Mouse (Mus musculus): ENCODE data around the gene Rcl1. TPM values are rescaled to one million over a fixed set of nuclear protein-coding genes. Genes with fewer than 3 reads are reported as not detected.

Rcl1 gene
- polyA plus RNA-seq, 1 experiment from 2014 or later = 44.8 TPM

- 76% methylated on average over 4 of the region's 4 CpGs for WGBS
- no peaks in the 10 kb centered on the region for H3K36me3 ChIP-seq (ENCODE audit: control insufficient read depth, insufficient read depth, low read length)
- DNase-seq (ENCODE audit: low spot score) (no peak), ATAC-seq (ENCODE audit: low read depth) (no peak)
- H3K9me3 ChIP-seq (ENCODE audit: control insufficient read depth, low read length) = no peaks in the 10 kb centered on the region
- H3K27me3 ChIP-seq (replicated peaks; ENCODE audit: control insufficient read depth, insufficient read depth, low read length) = no peaks in the 10 kb centered on the region
- H3K4me1 ChIP-seq (ENCODE audit: control insufficient read depth, insufficient read depth, low read length) = peaks cover 12% of the 10 kb centered on the region
- H3K4me3 ChIP-seq (ENCODE audit: low read depth, low read length) = no peak overlapping the region
- no peak overlapping the region for H3K9ac ChIP-seq (ENCODE audit: low read depth, low read length)
- H3K4me2 ChIP-seq (ENCODE audit: low read depth, low read length) = no peak overlapping the region
- no peak overlapping the region for H3K27ac ChIP-seq (replicated peaks; ENCODE audit: low read depth, low read length)
Measured at GRCm38 (mm10) chr19:29099596-29099995, 1.6 kb upstream of the Rcl1 start.

GRCm38 (mm10) chr19:29100261-29100660, 914 bp upstream of the Rcl1 start:
- H3K36me3 ChIP-seq (ENCODE audit: control insufficient read depth, insufficient read depth, low read length) = no peaks in the 10 kb centered on the region
- peak overlapping the region; percentile 78 for H3K9ac ChIP-seq (ENCODE audit: low read depth, low read length)
- peak overlapping the region; percentile 79; the same call in 1 of the 2 replicates for H3K27ac ChIP-seq (replicated peaks; ENCODE audit: low read depth, low read length)
- ATAC-seq (ENCODE audit: low read depth) (no peak), DNase-seq (ENCODE audit: low spot score) (no peak)
- H3K4me3 ChIP-seq (ENCODE audit: low read depth, low read length) = peak overlapping the region; percentile 97
- WGBS = 22% methylated on average over 8 of the region's 8 CpGs
- H3K27me3 ChIP-seq (replicated peaks; ENCODE audit: control insufficient read depth, insufficient read depth, low read length) = no peaks in the 10 kb centered on the region
- H3K4me1 ChIP-seq (ENCODE audit: control insufficient read depth, insufficient read depth, low read length) = peaks cover 12% of the 10 kb centered on the region
- no peaks in the 10 kb centered on the region for H3K9me3 ChIP-seq (ENCODE audit: control insufficient read depth, low read length)
- H3K4me2 ChIP-seq (ENCODE audit: low read depth, low read length) = peak overlapping the region; percentile 85

- under 1% methylated on average over 25 of the region's 27 CpGs for WGBS
- peak; percentile 3; the same call in 1 of the 2 replicates for ATAC-seq (ENCODE audit: low read depth)
- H3K9ac ChIP-seq (ENCODE audit: low read depth, low read length) = peak overlapping the region; percentile 78
- no peak overlapping the region; the same call in 1 of the 2 replicates for H3K27ac ChIP-seq (replicated peaks; ENCODE audit: low read depth, low read length)
- peak; percentile 34 for DNase-seq (ENCODE audit: low spot score)
- H3K36me3 ChIP-seq (ENCODE audit: control insufficient read depth, insufficient read depth, low read length) = no peaks in the 10 kb centered on the region
- peaks cover 12% of the 10 kb centered on the region for H3K4me1 ChIP-seq (ENCODE audit: control insufficient read depth, insufficient read depth, low read length)
- H3K4me3 ChIP-seq (ENCODE audit: low read depth, low read length) = peak overlapping the region; percentile 97
- H3K27me3 ChIP-seq (replicated peaks; ENCODE audit: control insufficient read depth, insufficient read depth, low read length) = no peaks in the 10 kb centered on the region
- no peaks in the 10 kb centered on the region for H3K9me3 ChIP-seq (ENCODE audit: control insufficient read depth, low read length)
- H3K4me2 ChIP-seq (ENCODE audit: low read depth, low read length) = peak overlapping the region; percentile 85
Measured at GRCm38 (mm10) chr19:29101591-29101990, 416 bp downstream of the Rcl1 start.

GRCm38 (mm10) chr19:29102098-29102497, 923 bp downstream of the Rcl1 start:
- Histone ChIP-seq H3K36me3 (ENCODE audit: control insufficient read depth, insufficient read depth, low read length) (no peaks in the 10 kb centered on the region), H3K27ac (replicated peaks; ENCODE audit: low read depth, low read length) (no peak overlapping the region), H3K27me3 (replicated peaks; ENCODE audit: control insufficient read depth, insufficient read depth, low read length) (no peaks in the 10 kb centered on the region), H3K4me3 (ENCODE audit: low read depth, low read length) (peak overlapping the region; percentile 97), H3K9ac (ENCODE audit: low read depth, low read length) (peak overlapping the region; percentile 78), H3K9me3 (ENCODE audit: control insufficient read depth, low read length) (no peaks in the 10 kb centered on the region), H3K4me1 (ENCODE audit: control insufficient read depth, insufficient read depth, low read length) (peaks cover 12% of the 10 kb centered on the region), H3K4me2 (ENCODE audit: low read depth, low read length) (peak overlapping the region; percentile 85)
- DNase-seq (ENCODE audit: low spot score) = peak; percentile 11
- ATAC-seq (ENCODE audit: low read depth) = no peak
- 11% methylated on average over 13 of the region's 13 CpGs for WGBS

- H3K4me2 ChIP-seq (ENCODE audit: low read depth, low read length) = no peak overlapping the region
- no peak for ATAC-seq (ENCODE audit: low read depth)
- H3K4me1 ChIP-seq (ENCODE audit: control insufficient read depth, insufficient read depth, low read length) = 0 out of 2 replicates have a peak, but pooled peaks cover 5% of the 10 kb centered on the region
- no peak overlapping the region for H3K27ac ChIP-seq (replicated peaks; ENCODE audit: low read depth, low read length)
- no peaks in the 10 kb centered on the region for H3K36me3 ChIP-seq (ENCODE audit: control insufficient read depth, insufficient read depth, low read length)
- no peaks in the 10 kb centered on the region for H3K27me3 ChIP-seq (replicated peaks; ENCODE audit: control insufficient read depth, insufficient read depth, low read length)
- no peak for DNase-seq (ENCODE audit: low spot score)
- H3K9ac ChIP-seq (ENCODE audit: low read depth, low read length) = no peak overlapping the region
- H3K4me3 ChIP-seq (ENCODE audit: low read depth, low read length) = no peak overlapping the region
- 96% methylated on average over 4 of the region's 4 CpGs for WGBS
- H3K9me3 ChIP-seq (ENCODE audit: control insufficient read depth, low read length) = no peaks in the 10 kb centered on the region
Measured at GRCm38 (mm10) chr19:29105816-29106215, 4.6 kb downstream of the Rcl1 start.

GRCm38 (mm10) chr19:29106261-29106660, 5.1 kb downstream of the Rcl1 start:
- H3K36me3 ChIP-seq (ENCODE audit: control insufficient read depth, insufficient read depth, low read length) = no peaks in the 10 kb centered on the region
- 84% methylated on average over 5 of the region's 5 CpGs for WGBS
- no peak overlapping the region for H3K27ac ChIP-seq (replicated peaks; ENCODE audit: low read depth, low read length)
- DNase-seq (ENCODE audit: low spot score) (no peak), ATAC-seq (ENCODE audit: low read depth) (no peak)
- no peaks in the 10 kb centered on the region for H3K27me3 ChIP-seq (replicated peaks; ENCODE audit: control insufficient read depth, insufficient read depth, low read length)
- no peak overlapping the region for H3K4me3 ChIP-seq (ENCODE audit: low read depth, low read length)
- H3K4me2 ChIP-seq (ENCODE audit: low read depth, low read length) = no peak overlapping the region
- H3K9ac ChIP-seq (ENCODE audit: low read depth, low read length) = no peak overlapping the region
- H3K4me1 ChIP-seq (ENCODE audit: control insufficient read depth, insufficient read depth, low read length) = 0 out of 2 replicates have a peak, but pooled peaks cover 5% of the 10 kb centered on the region
- no peaks in the 10 kb centered on the region for H3K9me3 ChIP-seq (ENCODE audit: control insufficient read depth, low read length)

GRCm38 (mm10) chr19:29112662-29113061, 11.5 kb downstream of the Rcl1 start:
- ATAC-seq (ENCODE audit: low read depth) (no peak), DNase-seq (ENCODE audit: low spot score) (no peak)
- Histone ChIP-seq H3K27me3 (replicated peaks; ENCODE audit: control insufficient read depth, insufficient read depth, low read length) (no peaks in the 10 kb centered on the region), H3K27ac (replicated peaks; ENCODE audit: low read depth, low read length) (no peak overlapping the region), H3K36me3 (ENCODE audit: control insufficient read depth, insufficient read depth, low read length) (peaks cover 4% of the 10 kb centered on the region; the same call in 1 of the 2 replicates), H3K9ac (ENCODE audit: low read depth, low read length) (no peak overlapping the region), H3K4me2 (ENCODE audit: low read depth, low read length) (no peak overlapping the region), H3K9me3 (ENCODE audit: control insufficient read depth, low read length) (no peaks in the 10 kb centered on the region), H3K4me3 (ENCODE audit: low read depth, low read length) (no peak overlapping the region), H3K4me1 (ENCODE audit: control insufficient read depth, insufficient read depth, low read length) (no peaks in the 10 kb centered on the region)
- 71% methylated on average over 8 of the region's 8 CpGs for WGBS

- WGBS = 86% methylated on average over 10 of the region's 10 CpGs
- H3K27ac ChIP-seq (replicated peaks; ENCODE audit: low read depth, low read length) = no peak overlapping the region
- DNase-seq (ENCODE audit: low spot score) (peak; percentile 33), ATAC-seq (ENCODE audit: low read depth) (no peak)
- H3K4me1 ChIP-seq (ENCODE audit: control insufficient read depth, insufficient read depth, low read length) = no peaks in the 10 kb centered on the region
- no peaks in the 10 kb centered on the region for H3K27me3 ChIP-seq (replicated peaks; ENCODE audit: control insufficient read depth, insufficient read depth, low read length)
- no peaks in the 10 kb centered on the region for H3K9me3 ChIP-seq (ENCODE audit: control insufficient read depth, low read length)
- no peak overlapping the region for H3K4me3 ChIP-seq (ENCODE audit: low read depth, low read length)
- H3K36me3 ChIP-seq (ENCODE audit: control insufficient read depth, insufficient read depth, low read length) = peaks cover 17% of the 10 kb centered on the region
- no peak overlapping the region for H3K9ac ChIP-seq (ENCODE audit: low read depth, low read length)
- H3K4me2 ChIP-seq (ENCODE audit: low read depth, low read length) = no peak overlapping the region
Measured at GRCm38 (mm10) chr19:29113746-29114649, 12.8 kb downstream of the Rcl1 start.

Data from embryonic facial prominence, embryonic 14.5 days (tissue).